Mouse (Mus musculus) hindbrain, embryonic 10.5 days (tissue): Measurements from ENCODE around the gene Mpp3. TPM values are rescaled to one million over a fixed set of nuclear protein-coding genes. Genes with fewer than 3 reads are reported as not detected.
A peak's percentile ranks its signal among the peaks of the same experiment; 100 is the strongest.

Experiments used
- DNase-seq: peaks from one replicate; pipeline ENCODE4 v3.0.0-alpha.2; 2017; ENCODE audit warnings: low spot score
- H3K27ac ChIP-seq: fragments of 300-500 bp; sonication (generic); 2 replicates; pipeline ENCODE4 v1.5.1; 2016; ENCODE audit warnings: mild to moderate bottlenecking, moderate library complexity
- H3K27me3 ChIP-seq: fragments of 300-500 bp; sonication (generic); 2 replicates; pipeline ENCODE4 v1.6.1; 2016; ENCODE audit warnings: mild to moderate bottlenecking; ENCODE audit not compliant: poor library complexity, insufficient read depth, severe bottlenecking
- H3K36me3 ChIP-seq: fragments of 300-500 bp; sonication (generic); 2 replicates; pipeline ENCODE4 v1.6.1; 2016; ENCODE audit warnings: mild to moderate bottlenecking, moderate library complexity
- H3K4me1 ChIP-seq: fragments of 300-500 bp; sonication (generic); replicated peaks from 2 replicates; pipeline ENCODE4 v1.6.1; 2016; ENCODE audit warnings: mild to moderate bottlenecking
- H3K4me3 ChIP-seq: fragments of 300-500 bp; sonication (generic); 2 replicates; pipeline ENCODE4 v1.5.1; 2016; ENCODE audit warnings: mild to moderate bottlenecking, moderate library complexity
- H3K9me3 ChIP-seq: fragments of 300-500 bp; sonication (generic); 2 replicates; pipeline ENCODE4 v1.6.1; 2016; ENCODE audit warnings: mild to moderate bottlenecking, moderate library complexity
- WGBS: fragments of 180-500 bp; shearing (Covaris S2); methylation state at CpG from one replicate; pipeline ENCODE4 v1.1.7; 2016; 5-methylcytosine and 5-hydroxymethylcytosine counted together
- polyA plus RNA-seq: library from polyadenylated mRNA; unstranded; fragments of >200 nt; fragmentation: Nextera tagmentation; extraction: Ambion mirVana; gene quantifications from 2 replicates; pipeline ENCODE4 v1.2.1, GENCODE M21; 2016

The Mpp3 gene
- polyA plus RNA-seq, 1 experiment from 2014 or later: 27.4 TPM

DNA sequence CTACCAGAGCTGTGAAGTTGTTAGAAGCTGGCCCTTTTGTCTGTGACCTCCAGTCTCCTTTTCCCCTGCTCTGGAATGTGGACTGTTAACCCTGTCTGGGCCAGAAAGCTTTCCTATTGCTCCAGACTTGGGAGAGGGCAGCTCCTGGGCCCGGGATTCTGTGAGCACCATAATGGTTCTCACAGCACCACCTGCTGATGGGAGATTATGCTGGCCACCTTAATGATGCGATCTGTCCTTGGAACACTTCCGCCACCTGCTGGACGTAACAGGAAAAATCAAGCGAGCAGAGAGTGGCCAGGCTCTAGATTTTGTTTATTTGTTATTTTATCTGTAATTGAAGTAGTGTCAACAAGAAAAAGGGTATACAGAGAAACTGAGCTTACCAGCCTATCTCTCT is 59.5 kb downstream of the Mpp3 start:
- Histone ChIP-seq H3K4me3 (no peak overlapping the region), H3K9me3 (no peaks in the 10 kb centered on the region), H3K27ac (no peak overlapping the region), H3K27me3 (peaks cover 49% of the 10 kb centered on the region), H3K36me3 (no peaks in the 10 kb centered on the region), H3K4me1 (peaks cover 50% of the 10 kb centered on the region)
- WGBS: under 1% methylated on average over 5 of the region's 5 CpGs
- peak; percentile 81 for DNase-seq

DNA sequence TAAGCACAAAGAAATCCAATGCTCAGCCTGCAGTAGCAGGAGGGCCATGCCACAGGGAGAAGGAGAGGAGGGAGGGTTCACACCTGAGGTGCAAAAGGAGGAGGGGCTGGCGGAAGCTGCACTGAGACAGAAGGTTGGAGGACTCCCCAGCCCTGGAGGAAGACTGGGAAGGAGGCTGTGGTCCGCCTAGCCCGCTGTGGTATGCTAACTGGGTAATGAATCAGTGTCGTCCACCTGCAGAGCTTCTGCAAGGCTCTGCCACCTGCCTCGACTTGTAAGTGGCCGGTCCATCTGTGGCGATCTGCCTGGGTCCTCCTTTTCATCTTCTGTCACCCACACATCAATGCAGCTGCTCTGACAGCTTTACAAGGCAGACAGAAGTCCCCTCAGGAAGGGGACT is 60.0 kb downstream of the Mpp3 start:
- no peak overlapping the region for H3K4me3 ChIP-seq
- no peaks in the 10 kb centered on the region for H3K36me3 ChIP-seq
- H3K27me3 ChIP-seq: peaks cover 54% of the 10 kb centered on the region
- 13% methylated on average over 7 of the region's 7 CpGs for WGBS
- DNase-seq: no peak
- no peaks in the 10 kb centered on the region for H3K9me3 ChIP-seq
- H3K4me1 ChIP-seq: peaks cover 55% of the 10 kb centered on the region
- H3K27ac ChIP-seq: peak overlapping the region; percentile 53

DNA sequence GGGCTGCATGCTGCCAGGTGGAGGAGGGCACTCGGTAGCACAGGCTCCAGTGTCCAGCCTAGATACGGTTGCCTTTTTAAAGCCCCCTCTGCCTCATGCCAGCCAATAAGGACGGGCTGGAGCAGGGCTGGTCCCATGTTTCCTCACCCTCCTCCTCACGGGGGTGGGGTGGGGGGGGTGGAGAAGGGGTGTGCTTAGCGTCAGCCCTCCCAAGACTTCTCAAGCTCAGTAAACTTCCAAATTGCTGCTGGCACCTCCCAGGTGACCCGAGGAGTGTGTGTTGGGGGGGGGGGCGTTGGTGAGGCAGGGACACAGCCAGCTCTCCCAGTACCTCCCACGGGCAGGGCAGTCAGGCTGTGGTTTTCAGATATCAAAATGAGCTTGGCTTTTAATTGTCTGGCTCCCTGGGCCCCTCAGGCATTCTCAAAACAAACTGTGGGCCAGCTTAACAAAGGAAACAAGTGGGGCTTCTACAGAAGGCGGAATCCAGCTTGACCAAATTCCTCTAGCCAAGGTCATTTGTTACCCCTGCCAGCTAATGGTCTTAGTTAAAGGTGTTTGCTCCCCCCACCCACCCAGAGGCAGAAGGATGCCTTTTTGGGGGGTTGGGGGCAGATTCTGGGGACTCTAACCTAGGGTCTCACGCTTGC is 61.2 kb downstream of the Mpp3 start, which contains the start of gene Sost:
Sost (minus strand) TSS at position 51 of the 650 bp plus-strand sequence.
- no peaks in the 10 kb centered on the region for H3K36me3 ChIP-seq
- 0 out of 2 replicates have a peak within 1 kb of the TSS, but pooled peaks have one; percentile 26 for H3K27ac ChIP-seq
- peaks cover 66% of the 10 kb centered on the region for H3K4me1 ChIP-seq
- peak within 1 kb of the TSS; percentile 26; the same call in 1 of the 2 replicates for H3K4me3 ChIP-seq
- no peaks in the 10 kb centered on the region for H3K9me3 ChIP-seq
- peaks cover 66% of the 10 kb centered on the region for H3K27me3 ChIP-seq
- whole genome bisulfite sequencing: 18% methylated on average over 10 of the region's 10 CpGs
- no peak for DNase-seq

DNA sequence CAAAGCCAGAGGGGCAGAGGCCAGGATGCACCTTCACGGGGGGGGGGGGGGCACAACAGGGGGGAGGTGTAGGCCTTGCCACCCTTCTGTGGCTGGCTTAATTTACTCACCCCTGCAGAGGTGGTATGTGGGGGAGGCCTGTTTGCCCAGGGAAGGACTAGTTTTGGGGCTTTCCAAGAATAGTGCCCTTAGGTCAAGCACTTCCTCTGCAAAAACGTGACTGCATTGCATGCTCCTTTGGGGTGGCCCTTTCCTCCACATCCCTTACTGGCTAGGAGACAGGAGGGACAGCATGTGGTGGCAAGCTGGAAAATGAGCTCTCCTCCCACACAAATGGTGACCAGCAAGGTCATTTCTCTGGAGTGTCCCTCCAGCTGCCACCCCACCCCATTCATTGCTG is 62.7 kb downstream of the Mpp3 start:
- DNase-seq: no peak
- H3K27ac ChIP-seq: no peak overlapping the region
- peaks cover 81% of the 10 kb centered on the region for H3K27me3 ChIP-seq
- H3K4me3 ChIP-seq: no peak overlapping the region
- H3K9me3 ChIP-seq: no peaks in the 10 kb centered on the region
- no peaks in the 10 kb centered on the region for H3K36me3 ChIP-seq
- H3K4me1 ChIP-seq: peaks cover 68% of the 10 kb centered on the region
- WGBS: 6% methylated on average over 2 of the region's 2 CpGs

DNA sequence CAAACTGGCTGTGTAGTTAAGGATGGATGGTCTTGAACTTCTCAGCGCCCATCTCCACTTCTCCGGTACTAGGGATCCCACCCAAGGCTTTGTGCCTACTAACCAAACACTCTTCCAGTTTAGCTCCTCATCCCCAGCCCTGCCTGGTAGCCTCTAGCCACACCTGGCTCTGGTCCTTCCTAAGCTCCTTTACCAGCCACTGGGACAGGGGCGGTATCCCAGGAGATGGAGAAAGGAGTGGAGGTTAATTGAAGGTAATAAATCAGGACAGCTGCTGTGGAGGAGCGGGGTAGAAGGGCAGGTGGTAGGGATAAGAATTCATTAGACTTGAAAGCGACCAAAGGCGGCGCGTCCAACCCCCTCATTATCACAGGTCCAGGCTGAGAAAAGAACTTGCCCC is 63.6 kb downstream of the Mpp3 start:
- Histone ChIP-seq H3K27me3 (peaks cover 87% of the 10 kb centered on the region), H3K4me3 (peak overlapping the region; percentile 70; the same call in 1 of the 2 replicates), H3K36me3 (no peaks in the 10 kb centered on the region), H3K9me3 (no peaks in the 10 kb centered on the region), H3K4me1 (peaks cover 68% of the 10 kb centered on the region), H3K27ac (no peak overlapping the region)
- WGBS: 3% methylated on average over 8 of the region's 8 CpGs
- DNase-seq: peak; percentile 34

DNA sequence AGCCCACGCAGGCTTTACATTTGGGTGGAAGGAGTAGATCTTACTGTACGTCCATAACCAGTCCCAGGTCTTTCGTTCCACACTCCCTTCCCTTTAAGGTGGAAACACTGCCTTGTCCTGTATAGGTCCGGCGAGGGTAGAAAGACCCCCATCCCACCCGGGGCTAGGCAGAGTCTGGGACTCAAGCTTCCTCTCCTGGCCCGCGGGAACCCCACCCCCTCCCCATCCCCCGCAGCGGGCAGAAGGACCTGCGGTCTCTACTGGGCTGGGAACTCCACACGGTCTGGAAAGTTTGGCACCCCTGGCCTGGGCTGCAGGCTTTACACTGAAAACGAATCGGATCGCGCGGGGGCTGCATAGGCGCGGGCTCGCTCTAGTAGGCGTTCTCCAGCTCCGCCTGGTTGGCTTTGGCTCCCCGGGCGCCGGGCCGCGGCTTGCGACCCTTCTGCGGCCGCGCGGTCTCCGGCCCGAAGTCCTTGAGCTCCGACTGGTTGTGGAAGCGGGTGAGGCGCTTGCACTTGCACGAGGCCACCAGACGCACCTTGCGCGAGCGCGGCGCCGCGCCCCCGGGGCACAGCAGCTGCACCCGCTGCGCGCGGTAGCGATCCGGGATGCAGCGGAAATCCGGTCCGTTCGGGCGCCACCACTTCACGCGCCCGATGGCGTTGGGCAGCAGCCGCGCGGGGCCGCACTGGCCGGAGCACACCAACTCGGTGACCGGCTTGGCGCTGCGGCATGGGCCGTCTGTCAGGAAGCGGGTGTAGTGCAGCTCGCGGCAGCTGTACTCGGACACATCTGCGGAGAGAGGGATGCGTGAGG is 64.6 kb downstream of the Mpp3 start:
- no peaks in the 10 kb centered on the region for H3K36me3 ChIP-seq
- under 1% methylated on average over 78 of the region's 78 CpGs for WGBS
- peak overlapping the region; percentile 70 for H3K4me3 ChIP-seq
- DNase-seq: peak; percentile 72
- peak overlapping the region; percentile 84 for H3K27ac ChIP-seq
- H3K9me3 ChIP-seq: no peaks in the 10 kb centered on the region
- peaks cover 66% of the 10 kb centered on the region for H3K4me1 ChIP-seq
- peaks cover 94% of the 10 kb centered on the region for H3K27me3 ChIP-seq

DNA sequence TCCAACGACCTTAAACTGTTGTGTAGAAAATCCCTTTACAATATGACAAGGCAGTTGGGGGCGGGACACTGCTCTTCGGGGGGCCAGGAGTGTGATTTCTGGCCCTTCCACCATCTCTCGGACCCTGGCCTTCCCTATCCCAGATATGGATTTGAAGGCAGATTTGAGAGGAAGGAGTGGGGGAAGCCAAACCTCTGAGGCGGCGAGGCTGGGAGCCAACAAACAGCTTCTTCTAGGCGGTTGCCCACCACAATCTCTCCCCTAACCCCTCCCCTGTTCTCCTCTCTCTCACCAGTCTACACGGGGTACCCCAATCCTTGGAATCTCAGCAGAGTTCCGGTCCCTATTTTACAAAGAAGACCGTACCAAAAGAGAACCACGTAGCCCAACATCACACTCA is 65.2 kb downstream of the Mpp3 start:
- H3K4me1 ChIP-seq: peaks cover 60% of the 10 kb centered on the region
- H3K27me3 ChIP-seq: peaks cover 95% of the 10 kb centered on the region
- H3K36me3 ChIP-seq: no peaks in the 10 kb centered on the region
- peak overlapping the region; percentile 84 for H3K27ac ChIP-seq
- no peaks in the 10 kb centered on the region for H3K9me3 ChIP-seq
- DNase-seq: peak; percentile 40
- peak overlapping the region; percentile 70 for H3K4me3 ChIP-seq
- WGBS: 1% methylated on average over 11 of the region's 11 CpGs

DNA sequence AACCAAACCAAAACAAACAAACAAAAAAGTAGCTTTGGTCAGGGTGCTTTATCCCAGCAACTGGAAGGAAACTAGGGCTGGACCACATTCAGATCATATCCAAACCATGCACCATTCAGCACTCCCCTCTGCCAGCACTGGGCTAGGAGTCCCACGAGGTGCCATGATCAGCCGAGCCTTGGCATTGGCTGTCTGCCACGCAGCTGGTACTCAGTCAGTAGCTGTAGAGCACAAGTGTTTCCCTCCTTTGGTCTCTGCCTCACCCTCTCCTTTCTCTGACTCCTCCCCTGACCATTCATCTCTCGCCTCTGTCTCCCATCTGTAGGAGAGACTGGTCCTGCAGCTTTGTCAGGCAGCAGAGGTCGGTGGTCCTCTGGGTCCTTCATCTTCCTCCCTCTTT is 70.8 kb downstream of the Mpp3 start:
- H3K36me3 ChIP-seq: no peaks in the 10 kb centered on the region
- H3K27me3 ChIP-seq: peaks cover 78% of the 10 kb centered on the region
- H3K27ac ChIP-seq: no peak overlapping the region
- H3K4me3 ChIP-seq: no peak overlapping the region
- DNase-seq: no peak
- no peaks in the 10 kb centered on the region for H3K9me3 ChIP-seq
- WGBS: 72% methylated on average over 5 of the region's 5 CpGs
- H3K4me1 ChIP-seq: peaks cover 18% of the 10 kb centered on the region

DNA sequence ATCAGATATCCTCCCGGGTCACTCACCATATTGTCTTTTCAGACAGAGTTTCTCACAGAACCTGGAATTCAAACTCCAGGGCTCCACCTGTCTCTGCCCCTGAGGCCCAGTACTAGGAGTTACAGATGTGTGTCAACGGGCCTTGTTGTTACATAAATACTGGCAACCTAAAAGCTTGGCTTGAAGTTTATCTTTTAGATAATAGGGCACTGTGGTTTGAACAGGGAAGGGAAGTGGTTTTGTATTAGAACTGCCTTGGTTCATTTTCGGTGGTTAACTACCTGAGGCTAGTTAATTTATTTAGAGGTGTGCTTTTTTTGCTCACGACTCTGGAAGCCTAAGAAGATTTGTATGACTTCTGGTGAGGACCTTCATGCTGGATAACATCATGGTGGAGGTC is 74.8 kb downstream of the Mpp3 start:
- Histone ChIP-seq H3K4me1 (peaks cover 21% of the 10 kb centered on the region), H3K9me3 (no peaks in the 10 kb centered on the region), H3K27ac (0 out of 2 replicates have a peak overlapping the region, but pooled peaks have one; percentile 20), H3K4me3 (no peak overlapping the region), H3K27me3 (peaks cover 61% of the 10 kb centered on the region), H3K36me3 (no peaks in the 10 kb centered on the region)
- no peak for DNase-seq
- 75% methylated on average over 4 of the region's 4 CpGs for WGBS

DNA sequence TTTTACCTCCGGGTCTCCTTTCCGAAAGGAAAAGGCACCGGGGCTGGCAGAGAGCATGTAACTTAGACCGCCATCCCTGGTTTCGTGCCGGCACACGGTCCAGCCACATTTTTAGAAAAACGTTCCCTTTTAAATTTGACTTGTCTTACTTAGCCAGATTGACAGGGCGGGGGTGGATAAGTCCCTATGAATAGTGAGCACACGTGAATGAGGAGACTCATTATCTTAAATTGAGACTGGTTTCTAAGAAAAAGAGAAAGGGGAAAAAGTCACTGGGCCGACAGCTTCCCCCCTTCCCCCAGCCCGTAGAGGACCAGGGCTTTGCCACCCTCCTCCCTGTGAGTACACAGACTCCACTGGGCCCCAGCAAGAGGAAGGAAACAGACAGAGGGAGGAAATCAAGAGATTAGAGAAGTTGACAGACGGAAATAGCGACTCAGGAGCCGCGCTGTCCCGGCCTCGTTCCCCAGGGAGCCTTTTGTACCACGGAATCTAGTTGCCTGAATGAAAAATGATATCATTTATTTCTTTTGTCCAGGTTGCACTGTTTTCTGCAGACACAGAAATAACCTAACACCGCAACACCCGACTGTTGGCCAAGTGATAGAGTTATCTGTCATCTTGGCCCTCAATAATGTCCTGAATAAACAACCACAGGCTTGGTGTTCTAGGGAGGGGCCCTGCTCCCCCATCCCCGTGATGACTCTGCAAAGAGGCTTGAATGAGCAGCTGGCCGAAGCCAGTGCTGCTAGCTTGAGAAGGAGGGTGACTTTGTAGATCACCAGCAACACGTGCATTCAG is 75.5 kb downstream of the Mpp3 start:
- DNase-seq: no peak
- peak overlapping the region; percentile 3; the same call in 1 of the 2 replicates for H3K4me3 ChIP-seq
- H3K9me3 ChIP-seq: no peaks in the 10 kb centered on the region
- H3K27me3 ChIP-seq: peaks cover 59% of the 10 kb centered on the region
- H3K4me1 ChIP-seq: peaks cover 23% of the 10 kb centered on the region
- WGBS: 28% methylated on average over 24 of the region's 24 CpGs
- H3K36me3 ChIP-seq: no peaks in the 10 kb centered on the region
- H3K27ac ChIP-seq: peak overlapping the region; percentile 62; the same call in 1 of the 2 replicates

DNA sequence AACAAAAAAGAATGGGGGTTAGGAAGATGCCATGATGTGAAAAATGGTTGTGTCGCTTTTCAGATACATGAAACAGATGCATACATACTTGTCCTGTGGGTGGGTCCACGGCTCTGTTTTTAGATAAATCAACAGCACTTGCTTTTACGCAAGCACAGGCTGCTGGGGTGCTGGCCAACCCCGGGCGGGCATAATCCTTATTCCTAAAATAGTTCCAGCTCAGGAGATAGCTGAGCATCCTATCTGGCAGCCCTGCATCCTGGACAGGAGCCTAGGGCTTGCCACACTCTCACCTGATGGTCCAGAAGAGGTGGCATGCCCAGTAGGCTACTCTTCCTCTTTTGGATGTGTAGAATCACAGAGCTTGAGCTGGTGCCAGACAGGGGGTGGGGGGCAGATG is 78.2 kb downstream of the Mpp3 start:
- peaks cover 30% of the 10 kb centered on the region for H3K4me1 ChIP-seq
- DNase-seq: no peak

More for the DNA sequence above, 78.2 kb downstream of the Mpp3 start:
- H3K27me3 ChIP-seq: peaks cover 43% of the 10 kb centered on the region
- no peak overlapping the region for H3K4me3 ChIP-seq
- H3K27ac ChIP-seq: no peak overlapping the region
- WGBS: 95% methylated on average over 5 of the region's 5 CpGs
- no peaks in the 10 kb centered on the region for H3K9me3 ChIP-seq
- no peaks in the 10 kb centered on the region for H3K36me3 ChIP-seq
